Mouse (Mus musculus) limb, embryonic 11.5 days (tissue): ENCODE data around the gene Tusc1. TPM values are rescaled to one million over a fixed set of nuclear protein-coding genes. Genes with fewer than 3 reads are reported as not detected.

ENCODE experiments used
- ATAC-seq: fragments of 200-750 bp; cut with Nextera tagmentation; 2 replicates; pipeline ENCODE4 v1.8.0; 2017; ENCODE audit warnings: low read depth; ENCODE audit not compliant: insufficient number of reproducible peaks, low FRiP score, low TSS enrichment
- DNase-seq: peaks from one replicate; pipeline ENCODE4 v3.0.0-alpha.2; 2015; ENCODE audit warnings: low spot score
- H3K27ac ChIP-seq: fragments of 300-500 bp; sonication (generic); replicated peaks from 2 replicates; pipeline ENCODE4 v1.5.1; 2014; ENCODE audit warnings: low read depth, mild to moderate bottlenecking, low read length
- H3K27me3 ChIP-seq: fragments of 300-500 bp; sonication (generic); 2 replicates; pipeline ENCODE4 v1.6.1; 2014; ENCODE audit warnings: mild to moderate bottlenecking, low read length, mixed read lengths; ENCODE audit not compliant: control insufficient read depth, insufficient read depth
- H3K36me3 ChIP-seq: fragments of 300-500 bp; sonication (generic); 2 replicates; pipeline ENCODE4 v1.6.1; 2014; ENCODE audit warnings: mild to moderate bottlenecking, low read length, moderate library complexity, mixed read lengths; ENCODE audit not compliant: control insufficient read depth, insufficient read depth
- H3K4me1 ChIP-seq: fragments of 300-500 bp; sonication (generic); 2 replicates; pipeline ENCODE4 v1.6.1; 2014; ENCODE audit warnings: low read length, mixed read lengths; ENCODE audit not compliant: control insufficient read depth, insufficient read depth
- H3K4me2 ChIP-seq: fragments of 300-500 bp; sonication (generic); 2 replicates; pipeline ENCODE4 v1.6.1; 2014; ENCODE audit warnings: low read depth, mild to moderate bottlenecking, moderate library complexity; ENCODE audit not compliant: severe bottlenecking
- H3K4me3 ChIP-seq: fragments of 300-500 bp; sonication (generic); 2 replicates; pipeline ENCODE4 v1.5.1; 2014; ENCODE audit warnings: low read depth, low read length
- H3K9ac ChIP-seq: fragments of 300-500 bp; sonication (generic); 2 replicates; pipeline ENCODE4 v1.6.1; 2014; ENCODE audit warnings: mild to moderate bottlenecking, low read length
- H3K9me3 ChIP-seq: fragments of 300-500 bp; sonication (generic); 2 replicates; pipeline ENCODE4 v1.6.1; 2016; ENCODE audit warnings: low read length; ENCODE audit not compliant: control insufficient read depth
- WGBS: fragments of 180-500 bp; shearing (Covaris S2); extraction: QIAGEN DNeasy Blood & Tissue Kit; methylation state at CpG from one replicate; pipeline ENCODE4 v1.1.7; 2014; 5-methylcytosine and 5-hydroxymethylcytosine counted together
- polyA plus RNA-seq: library from polyadenylated mRNA; unstranded; fragments of >200 nt; fragmentation: Nextera tagmentation; extraction: Ambion mirVana; gene quantifications from 2 replicates; pipeline ENCODE4 v1.2.1, GENCODE M21; 2014

Gene Tusc1
- 3.4 and 5.2 TPM in 2 replicates for polyA plus RNA-seq

DNA sequence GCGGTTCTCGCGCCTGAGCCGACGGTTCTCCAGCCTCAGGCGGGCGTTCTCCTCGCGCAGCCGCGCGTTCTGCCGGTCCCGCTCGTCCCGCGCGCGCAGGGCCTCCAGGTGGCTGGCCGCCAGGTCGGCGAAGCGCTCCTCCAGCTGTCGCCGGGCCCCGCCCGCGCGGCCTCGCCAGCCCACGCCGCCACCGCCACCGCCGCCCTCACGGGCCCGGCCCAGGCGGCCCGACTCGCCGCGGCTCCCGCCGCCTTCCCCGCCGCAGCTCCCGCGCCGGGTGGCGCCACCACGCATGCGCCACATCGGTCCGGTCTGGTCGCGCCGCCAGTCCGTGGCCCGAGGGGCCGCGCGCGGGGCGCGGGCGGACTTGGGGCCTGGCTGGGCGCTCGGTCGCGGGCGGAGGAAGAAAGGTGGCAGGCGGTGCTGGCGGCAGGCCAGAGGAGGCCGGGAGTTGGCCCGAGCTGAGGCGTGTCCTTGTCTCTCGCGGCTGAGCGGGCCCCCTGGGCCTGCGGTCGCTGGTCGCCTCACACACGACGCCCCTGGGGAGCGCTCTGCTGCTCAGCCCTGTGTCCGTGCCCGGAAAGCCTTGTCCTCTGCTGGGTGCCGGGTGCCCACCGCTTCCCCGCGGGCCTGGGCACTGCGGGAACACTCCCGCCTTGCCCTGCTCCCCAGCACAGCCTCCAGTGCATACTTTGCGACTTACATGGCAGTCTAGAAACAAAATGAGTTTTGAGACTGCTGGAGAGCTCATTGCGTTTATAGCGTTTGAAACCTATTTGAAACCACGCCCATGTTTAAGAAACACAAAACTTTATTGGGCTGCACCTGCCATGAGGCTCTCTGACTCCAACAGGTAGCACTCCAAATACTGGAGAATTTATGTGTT is at the start of gene Tusc1:
Gene Tusc1, minus strand, starts transcription at position 394 of the 886 bp plus-strand sequence.
- Histone ChIP-seq H3K9ac (peak within 1 kb of the TSS; percentile 91), H3K4me2 (peak within 1 kb of the TSS; percentile 84), H3K4me1 (no peaks in the 10 kb centered on the region), H3K4me3 (peak within 1 kb of the TSS; percentile 67), H3K9me3 (no peaks in the 10 kb centered on the region), H3K36me3 (no peaks in the 10 kb centered on the region), H3K27me3 (no peaks in the 10 kb centered on the region), H3K27ac (peak within 1 kb of the TSS; percentile 85)
- under 1% methylated on average over 42 of the region's 97 CpGs for WGBS
- ATAC-seq (peak; percentile 84), DNase-seq (peak; percentile 75)

GRCm38 (mm10) chr4:93352930-93353329 is 17.6 kb upstream of the Tusc1 start:
- DNase-seq, result no peak
- no peak for ATAC-seq
- Histone ChIP-seq H3K4me1 (no peaks in the 10 kb centered on the region), H3K27me3 (no peaks in the 10 kb centered on the region), H3K9me3 (no peaks in the 10 kb centered on the region), H3K36me3 (no peaks in the 10 kb centered on the region), H3K9ac (no peak overlapping the region), H3K27ac (no peak overlapping the region), H3K4me2 (no peak overlapping the region), H3K4me3 (no peak overlapping the region)
- 76% methylated on average over 2 of the region's 2 CpGs for WGBS

DNA sequence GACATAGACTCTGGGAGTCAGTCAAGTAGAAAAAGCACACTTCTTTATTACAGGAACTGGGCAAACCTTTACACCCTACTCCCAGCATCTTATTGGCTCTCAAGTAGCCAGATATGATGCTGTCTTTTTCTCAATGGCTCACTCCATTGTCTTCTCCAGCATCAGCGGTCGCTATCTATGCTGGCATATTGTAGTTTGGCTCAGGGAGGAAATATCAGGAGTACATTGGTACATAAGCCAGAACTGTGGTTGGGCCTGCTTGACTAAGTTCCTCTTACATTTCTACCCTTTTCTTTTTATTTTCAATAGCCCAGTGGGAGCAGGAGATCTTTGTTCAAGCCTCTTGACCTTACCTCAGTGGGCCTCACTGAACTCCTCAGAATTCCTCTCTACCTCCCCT is 9.0 kb upstream of the Tusc1 start:
- Histone ChIP-seq H3K4me1 (no peaks in the 10 kb centered on the region), H3K4me3 (no peak overlapping the region), H3K9me3 (no peaks in the 10 kb centered on the region), H3K27ac (no peak overlapping the region), H3K36me3 (no peaks in the 10 kb centered on the region), H3K4me2 (no peak overlapping the region), H3K27me3 (no peaks in the 10 kb centered on the region), H3K9ac (no peak overlapping the region)
- no peak for ATAC-seq
- DNase-seq, result no peak
- 96% methylated on average over 2 of the region's 2 CpGs for WGBS

- DNase-seq (no peak), ATAC-seq (no peak)
- H3K9ac ChIP-seq, result no peak overlapping the region
- H3K9me3 ChIP-seq, result no peaks in the 10 kb centered on the region
- no peaks in the 10 kb centered on the region for H3K4me1 ChIP-seq
- no peak overlapping the region for H3K4me2 ChIP-seq
- no peak overlapping the region for H3K27ac ChIP-seq
- no peaks in the 10 kb centered on the region for H3K36me3 ChIP-seq
- no peaks in the 10 kb centered on the region for H3K27me3 ChIP-seq
- no peak overlapping the region for H3K4me3 ChIP-seq
Observed at GRCm38 (mm10) chr4:93341568-93341967, 6.3 kb upstream of the Tusc1 start.

- 83% methylated on average over 3 of the region's 3 CpGs for WGBS
- no peak overlapping the region for H3K27ac ChIP-seq
- no peak for ATAC-seq
- H3K4me3 ChIP-seq, result no peak overlapping the region
- H3K4me2 ChIP-seq, result no peak overlapping the region
- H3K27me3 ChIP-seq, result no peaks in the 10 kb centered on the region
- H3K9ac ChIP-seq, result no peak overlapping the region
- no peaks in the 10 kb centered on the region for H3K9me3 ChIP-seq
- no peaks in the 10 kb centered on the region for H3K36me3 ChIP-seq
- DNase-seq, result no peak
- no peaks in the 10 kb centered on the region for H3K4me1 ChIP-seq
Observed at GRCm38 (mm10) chr4:93337977-93338376, 2.7 kb upstream of the Tusc1 start.

DNA sequence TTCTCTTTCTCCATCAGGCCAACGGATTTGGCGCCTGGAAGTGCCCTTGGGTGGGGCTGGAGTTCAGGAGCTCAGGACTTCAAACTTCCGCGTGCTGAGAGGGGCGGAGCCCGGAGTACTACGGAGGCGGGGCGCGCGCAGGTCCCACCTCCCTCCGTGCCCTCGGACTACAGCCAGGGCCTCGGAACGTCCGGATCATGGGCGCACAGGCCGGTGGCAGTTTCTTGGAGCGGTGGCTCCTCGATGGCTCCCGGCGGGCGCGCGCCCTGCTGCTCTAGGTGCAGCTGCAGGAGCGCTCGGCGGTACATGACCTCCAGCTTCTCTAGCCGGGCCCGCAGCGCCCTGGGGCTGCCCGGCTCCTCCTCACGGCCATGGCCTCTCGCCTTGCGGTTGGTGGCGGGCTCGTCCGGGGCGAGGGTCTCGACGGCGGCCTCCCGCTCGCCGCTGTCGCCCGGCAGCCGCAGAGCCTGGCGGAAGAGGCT is 634 bp downstream of the Tusc1 start:
- no peaks in the 10 kb centered on the region for H3K9me3 ChIP-seq
- ATAC-seq, result peak; percentile 91
- no peaks in the 10 kb centered on the region for H3K36me3 ChIP-seq
- H3K4me1 ChIP-seq, result no peaks in the 10 kb centered on the region
- DNase-seq, result peak; percentile 85
- H3K9ac ChIP-seq, result peak overlapping the region; percentile 91
- under 1% methylated on average over 48 of the region's 49 CpGs for WGBS
- peak overlapping the region; percentile 67 for H3K4me3 ChIP-seq
- H3K27ac ChIP-seq, result peak overlapping the region; percentile 85
- H3K27me3 ChIP-seq, result no peaks in the 10 kb centered on the region
- H3K4me2 ChIP-seq, result peak overlapping the region; percentile 84

DNA sequence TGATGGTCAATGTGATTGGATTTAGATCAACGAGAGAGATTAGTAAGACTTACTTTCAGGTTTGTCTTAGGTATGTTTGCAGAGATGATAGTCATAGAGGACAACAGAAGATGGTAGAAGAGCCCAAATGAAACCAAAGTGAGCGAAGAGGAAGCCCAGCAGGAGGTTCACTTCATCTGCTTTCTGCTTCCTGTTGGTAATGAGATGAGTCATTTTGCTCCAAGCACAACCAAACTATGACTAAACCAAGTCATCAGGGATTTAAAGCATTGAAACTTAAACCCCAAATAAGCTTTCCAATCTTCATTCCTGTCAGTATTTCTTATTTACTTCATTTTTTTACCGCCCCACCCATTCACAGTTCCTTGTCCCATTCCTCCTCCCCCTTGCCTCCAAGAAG is 27.8 kb downstream of the Tusc1 start:
- Histone ChIP-seq H3K4me1 (no peaks in the 10 kb centered on the region), H3K4me2 (no peak overlapping the region), H3K36me3 (no peaks in the 10 kb centered on the region), H3K27ac (no peak overlapping the region), H3K27me3 (no peaks in the 10 kb centered on the region), H3K9ac (no peak overlapping the region), H3K4me3 (no peak overlapping the region), H3K9me3 (no peaks in the 10 kb centered on the region)
- ATAC-seq (no peak), DNase-seq (no peak)
- 88% methylated on average over 3 of the region's 3 CpGs for WGBS

- H3K9ac ChIP-seq, result no peak overlapping the region
- no peak for DNase-seq
- H3K27ac ChIP-seq, result no peak overlapping the region
- H3K4me2 ChIP-seq, result no peak overlapping the region
- no peaks in the 10 kb centered on the region for H3K36me3 ChIP-seq
- H3K27me3 ChIP-seq, result no peaks in the 10 kb centered on the region
- no peaks in the 10 kb centered on the region for H3K9me3 ChIP-seq
- WGBS, result 92% methylated on average over 4 of the region's 4 CpGs
- ATAC-seq, result no peak
- no peak overlapping the region for H3K4me3 ChIP-seq
- H3K4me1 ChIP-seq, result no peaks in the 10 kb centered on the region
Observed at GRCm38 (mm10) chr4:93286065-93286464, 49.2 kb downstream of the Tusc1 start.
